Mouse (Mus musculus) adipocyte (in vitro differentiated cells): ENCODE data around the gene Hip1r.

Experiments used
- DNase-seq: peaks from one replicate; pipeline ENCODE4 v3.0.0-alpha.2; 2016; ENCODE audit warnings: low spot score

Gene Hip1r

DNA sequence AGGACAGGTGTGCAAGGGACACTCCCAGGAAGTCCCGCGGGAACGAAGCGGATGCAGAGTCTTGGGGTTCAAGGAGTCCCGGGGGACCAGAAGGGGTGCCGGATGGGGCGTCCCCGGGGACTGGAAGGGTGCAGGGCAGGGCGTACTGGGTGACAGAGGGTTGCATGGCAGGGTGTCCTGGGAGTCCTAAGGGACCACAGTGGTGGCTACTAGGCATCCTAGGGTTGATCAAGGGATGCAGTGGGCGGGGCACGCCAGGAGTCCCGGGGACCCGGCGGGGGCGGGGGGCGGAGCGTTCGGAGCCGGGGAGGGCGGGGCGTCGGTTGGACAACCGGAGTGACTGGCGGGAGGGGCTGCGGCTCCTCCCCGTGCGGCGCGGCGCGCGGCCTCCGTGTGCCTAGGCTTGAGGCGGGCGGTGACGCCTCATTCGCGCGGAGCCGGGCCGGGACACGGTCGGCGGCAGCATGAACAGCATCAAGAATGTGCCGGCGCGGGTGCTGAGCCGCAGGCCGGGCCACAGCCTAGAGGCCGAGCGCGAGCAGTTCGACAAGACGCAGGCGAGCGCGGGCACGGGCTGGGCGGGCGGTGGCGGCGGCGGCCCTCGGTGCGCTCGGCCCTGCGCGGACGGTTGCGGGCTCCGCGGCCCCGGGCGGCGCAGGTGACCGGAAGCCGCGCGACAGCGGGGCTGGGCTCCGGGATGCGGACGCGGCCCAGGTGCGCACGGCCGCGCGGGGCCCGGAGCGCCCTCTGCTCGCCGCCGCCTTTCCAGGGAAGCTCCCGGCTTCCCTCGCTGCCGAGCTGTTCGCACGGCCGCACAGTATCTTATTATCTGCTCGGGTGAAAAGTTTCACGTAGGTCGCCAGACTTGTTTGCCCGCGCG lies at the start of gene Hip1r:
TSS of gene Hip1r (plus strand) at position 330 of the 880 bp plus-strand sequence.
- DNase-seq: peak; percentile 64

DNA sequence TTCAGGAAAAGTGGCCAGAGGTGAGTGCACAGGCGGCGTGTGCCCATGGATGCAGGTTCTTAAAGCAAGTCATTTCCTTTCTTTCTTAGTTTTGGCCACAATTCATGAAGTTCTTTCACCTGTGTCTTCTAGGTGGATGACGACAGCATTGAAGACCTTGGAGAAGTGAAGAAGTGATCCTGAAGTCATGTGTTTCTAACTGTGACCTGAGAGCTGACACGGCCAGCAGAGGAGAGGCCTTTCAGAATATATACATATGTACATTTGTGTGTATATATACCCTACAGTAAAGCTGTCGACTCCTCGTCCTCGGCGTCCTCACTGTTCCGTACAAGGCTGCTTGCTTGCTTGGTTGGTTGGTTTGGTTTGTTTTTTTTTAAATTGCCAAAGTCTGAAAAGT lies 46.3 kb upstream of the Hip1r start, which contains the start of gene Gm43518:
TSS of gene Gm43518 (plus strand) at position 301 of the 400 bp plus-strand sequence.
- no peak for DNase-seq

DNA sequence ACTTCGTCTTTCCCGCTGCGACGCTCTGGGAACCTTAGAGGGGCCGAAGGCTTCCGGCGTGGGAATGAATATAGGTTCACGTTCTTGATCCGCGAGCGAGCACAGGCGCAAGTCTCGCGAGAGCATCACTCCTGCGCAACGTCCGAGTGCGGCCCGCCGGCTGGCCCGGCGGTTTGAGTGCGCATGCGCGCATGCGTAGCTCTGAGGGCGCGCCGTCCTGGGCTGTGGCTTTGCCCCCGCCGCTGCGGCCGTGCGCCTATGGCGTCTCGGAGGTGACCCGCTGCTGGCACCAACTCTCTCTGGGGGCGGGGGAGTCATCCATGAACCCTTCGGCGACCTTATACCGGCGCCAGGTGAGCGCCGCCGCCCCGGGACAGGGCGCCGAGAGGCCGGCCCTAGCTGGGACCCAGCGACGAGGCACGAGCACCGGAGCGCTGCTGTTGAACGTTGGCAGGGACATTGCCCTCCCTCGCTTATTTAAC lies 42.9 kb upstream of the Hip1r start, which contains the start of gene Ccdc62:
TSS of gene Ccdc62 (plus strand) at position 172 of the 482 bp plus-strand sequence.
- peak; percentile 90 for DNase-seq

DNA sequence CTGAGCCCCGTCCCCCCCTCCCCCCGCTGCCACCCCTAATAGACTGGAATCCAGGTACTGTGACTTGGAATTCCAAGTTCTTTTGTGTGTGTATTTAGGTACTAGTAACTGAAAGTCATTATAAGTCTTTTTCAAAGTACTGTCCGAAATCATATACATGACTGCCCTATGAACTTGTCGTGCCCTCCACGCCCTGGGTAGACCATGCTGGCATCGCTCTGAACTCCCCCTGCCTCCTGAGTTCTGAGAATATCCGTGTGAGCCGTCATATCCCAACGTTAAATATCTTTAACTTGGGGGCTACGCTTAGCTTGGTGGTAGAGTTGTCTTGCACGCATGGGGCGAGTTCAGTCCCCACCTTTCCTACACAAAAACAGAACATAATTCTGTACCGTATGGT lies 42.3 kb upstream of the Hip1r start:
- DNase-seq: no peak

- no peak for DNase-seq
Measured at GRCm38 (mm10) chr5:123932927-123933326, 40.5 kb upstream of the Hip1r start.

DNA sequence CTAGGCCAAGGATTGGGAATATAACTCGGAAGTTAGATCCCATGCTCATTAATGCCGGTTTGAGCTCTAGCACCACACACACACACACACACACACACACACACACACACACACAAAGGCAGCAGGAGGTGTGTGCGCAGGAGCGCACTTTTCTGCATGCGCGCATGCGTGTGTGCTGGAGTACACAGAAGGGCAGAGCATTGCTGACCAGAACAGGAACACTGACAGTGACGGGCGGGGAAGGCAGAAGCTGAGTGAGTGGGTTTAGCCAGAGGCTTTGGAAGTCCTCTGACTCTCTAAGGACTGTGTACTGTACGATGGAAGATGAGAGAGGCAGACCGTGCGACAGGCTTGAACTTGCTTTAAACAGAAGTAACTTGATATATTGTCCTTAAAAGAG lies 39.9 kb upstream of the Hip1r start:
- no peak for DNase-seq

DNA sequence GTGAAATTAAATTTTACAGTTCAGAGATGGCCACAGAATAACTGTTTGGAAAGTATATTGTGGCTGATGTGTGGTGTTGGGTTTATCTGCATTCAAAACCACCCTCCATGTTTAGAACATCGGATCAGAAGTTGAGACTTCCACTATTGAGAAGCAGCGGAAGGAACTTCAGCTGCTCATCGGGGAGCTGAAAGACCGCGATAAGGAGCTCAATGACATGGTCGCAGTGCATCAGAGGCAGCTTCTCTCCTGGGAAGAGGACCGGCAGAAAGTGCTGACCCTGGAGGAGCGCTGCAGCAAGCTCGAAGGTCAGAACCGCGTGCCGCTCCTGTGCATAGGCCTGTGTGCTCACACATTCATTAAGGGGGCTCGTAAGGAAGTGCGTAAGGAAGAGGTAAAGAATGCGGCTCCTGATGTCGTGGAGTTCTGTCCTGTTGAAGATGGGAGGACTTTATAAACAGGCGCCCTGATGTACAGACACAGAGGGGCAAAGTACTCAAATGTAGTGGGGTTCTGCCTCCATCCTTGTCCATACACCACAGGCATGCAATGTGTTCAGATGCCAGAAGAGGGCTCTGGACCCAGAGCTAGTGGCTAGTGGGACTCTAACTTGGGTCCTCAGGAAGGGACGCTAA lies 39.4 kb upstream of the Hip1r start:
- no peak for DNase-seq

DNA sequence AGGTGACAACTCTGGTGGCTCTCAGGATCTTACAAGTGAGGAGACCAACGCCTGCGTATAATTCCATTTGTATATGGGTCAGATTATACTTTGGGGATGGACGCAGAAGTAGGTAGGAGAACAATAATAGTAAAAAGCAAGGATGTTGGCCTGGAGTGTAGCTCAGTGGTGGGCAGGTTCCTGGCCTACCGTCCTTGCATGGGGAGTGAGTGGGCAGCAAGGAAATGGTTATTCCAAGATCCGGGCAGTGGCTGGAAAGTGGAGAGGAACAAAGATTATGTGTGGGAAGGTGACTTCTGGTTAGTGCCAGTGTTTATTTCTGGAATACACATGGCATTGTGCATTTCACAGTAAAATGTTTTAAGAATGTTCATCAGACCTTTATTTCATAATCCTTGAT lies 37.5 kb upstream of the Hip1r start:
- DNase-seq: no peak

DNA sequence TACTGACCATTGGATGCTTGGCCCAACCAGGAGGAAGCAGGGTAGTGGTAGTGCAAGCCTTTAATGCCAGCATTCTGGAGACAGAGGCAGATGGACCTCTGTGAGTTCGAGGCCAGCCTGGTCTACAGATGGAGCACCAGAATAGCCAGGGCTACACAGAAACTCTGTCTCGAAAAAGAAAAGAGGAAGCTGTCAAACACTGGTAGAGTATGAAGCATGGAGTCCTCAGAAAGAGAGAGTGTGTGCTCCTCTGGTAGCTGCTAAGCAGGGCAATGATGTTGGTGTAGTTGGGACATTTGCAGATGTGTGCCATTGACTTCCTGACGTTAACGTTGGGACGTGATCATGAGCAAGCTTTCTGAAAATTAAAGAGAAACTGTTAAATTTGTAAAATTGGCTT lies 34.9 kb upstream of the Hip1r start:
- no peak for DNase-seq

DNA sequence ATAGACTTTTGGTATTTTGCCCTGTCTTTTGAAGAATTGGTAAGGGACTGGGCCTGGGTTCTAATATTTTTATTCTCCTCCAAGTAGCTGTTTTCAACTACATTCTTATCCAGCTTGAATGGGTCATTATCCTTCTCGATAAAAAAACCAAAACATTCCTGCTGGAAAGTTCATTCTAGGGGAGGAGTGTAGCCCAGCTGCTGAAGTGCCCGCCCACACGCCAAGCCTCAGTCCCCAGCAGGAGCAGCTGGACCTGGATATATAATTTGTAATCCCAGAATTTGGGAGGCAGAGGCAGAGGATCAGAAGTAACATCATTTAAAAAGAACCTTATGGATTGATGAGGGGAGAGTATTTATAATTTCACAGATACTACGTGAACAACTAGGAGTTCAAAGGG lies 26.9 kb upstream of the Hip1r start:
- no peak for DNase-seq

DNA sequence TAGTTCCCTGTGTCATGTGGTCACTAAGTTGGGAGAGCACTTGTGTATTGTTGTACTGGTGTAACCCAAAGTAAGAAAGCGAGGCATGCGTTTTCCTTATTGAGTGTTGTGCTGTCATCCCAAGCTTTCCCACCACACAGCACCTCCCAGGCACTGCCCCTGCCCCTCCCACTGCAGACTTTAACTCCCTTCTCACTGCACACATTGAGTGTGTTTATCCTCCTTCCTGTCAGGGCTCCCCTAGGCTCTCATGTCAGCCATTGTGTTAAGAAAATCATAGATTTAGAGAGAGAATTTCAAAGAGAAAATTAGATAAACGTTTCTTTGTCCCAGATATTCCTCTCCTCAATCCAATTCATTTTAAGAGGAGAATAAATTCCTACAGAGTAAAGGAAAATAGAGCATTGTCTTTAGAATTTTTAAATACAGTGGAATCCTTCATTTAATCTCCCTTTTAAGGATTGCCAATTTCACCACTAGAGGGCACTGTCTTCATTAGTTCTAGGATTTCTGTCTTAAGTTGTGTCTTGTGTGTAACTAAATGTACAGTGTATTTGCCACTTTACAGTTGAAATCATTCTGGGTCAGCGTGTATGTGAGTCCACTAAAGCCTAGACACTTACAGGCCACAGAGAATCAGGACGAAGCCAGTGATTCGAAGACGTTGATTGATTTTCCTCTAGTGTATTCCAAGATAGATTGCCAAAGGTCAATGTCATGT lies 26.2 kb upstream of the Hip1r start:
- peak; percentile 85 for DNase-seq

DNA sequence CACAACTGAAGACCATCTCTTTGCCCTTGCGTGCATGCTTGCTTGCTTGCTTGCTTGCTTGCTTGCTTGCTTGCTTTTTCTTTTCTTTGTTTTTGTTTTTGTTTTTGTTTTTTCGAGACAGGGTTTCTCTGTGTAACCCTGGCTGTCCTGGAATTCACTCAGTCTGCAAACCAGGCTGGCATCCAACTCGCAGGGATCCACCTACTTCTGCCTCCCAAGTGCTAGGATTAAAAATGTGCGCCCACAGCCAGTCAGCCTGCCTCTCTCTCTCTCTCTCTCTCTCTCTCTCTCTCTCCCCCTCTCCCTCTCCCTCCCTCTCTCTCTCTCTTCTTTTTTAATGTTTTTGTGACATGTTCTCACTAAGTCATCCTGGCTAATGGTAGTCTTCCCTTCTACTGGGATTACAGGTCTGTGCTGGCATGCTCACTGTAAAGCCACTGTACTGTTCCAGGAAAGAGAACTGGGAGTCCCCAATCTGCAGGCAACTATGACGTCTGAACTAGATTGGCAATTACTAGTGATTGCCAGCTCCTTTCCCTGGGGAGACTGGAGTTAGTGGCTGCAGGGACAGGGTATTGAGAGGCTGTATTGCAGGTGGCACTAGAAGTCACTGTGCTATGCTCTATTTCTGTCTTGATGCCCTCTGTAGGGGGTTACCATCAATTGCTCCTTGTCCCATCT lies 20.9 kb upstream of the Hip1r start:
- peak; percentile 53 for DNase-seq

- DNase-seq: no peak
Measured at GRCm38 (mm10) chr5:123957213-123957612, 16.2 kb upstream of the Hip1r start.

DNA sequence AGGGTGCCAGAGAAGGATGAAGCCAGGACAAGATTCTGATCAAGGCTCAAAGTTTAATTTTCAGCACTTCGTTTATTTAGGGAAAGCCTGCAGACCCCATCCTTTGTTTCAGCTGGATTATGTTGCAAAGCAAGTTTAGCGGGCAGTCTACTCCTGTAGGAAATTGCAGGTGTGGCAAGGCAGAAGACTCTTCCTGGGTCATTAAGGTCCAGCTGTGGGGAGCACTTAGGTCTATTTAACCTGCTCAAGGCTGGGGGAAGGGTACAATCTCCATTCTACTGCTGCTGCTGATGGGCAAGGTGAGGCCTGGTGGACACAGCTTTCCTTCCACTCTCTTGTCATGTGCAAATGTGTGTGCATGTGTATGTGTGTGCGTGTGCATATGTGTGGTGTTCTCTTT lies 14.4 kb upstream of the Hip1r start:
- DNase-seq: no peak

DNA sequence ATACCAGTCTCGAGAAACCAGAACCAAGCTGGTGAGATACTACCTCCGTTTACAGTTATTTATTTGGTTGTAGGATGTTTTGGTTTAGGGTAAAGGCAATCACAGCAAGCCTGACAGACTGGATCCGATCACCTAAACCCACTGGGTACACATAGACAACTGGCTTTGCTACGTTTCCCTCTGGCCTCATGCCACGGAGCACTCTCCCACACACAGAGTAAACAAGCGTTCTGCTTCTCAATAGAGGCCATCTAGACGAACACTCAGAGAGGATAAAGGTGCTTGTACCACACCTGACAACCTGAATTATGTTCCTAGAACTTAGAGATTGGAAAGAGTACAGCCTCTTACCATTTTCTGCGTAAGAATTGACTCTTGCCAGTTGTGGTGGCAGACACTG lies 13.3 kb upstream of the Hip1r start:
- no peak for DNase-seq

DNA sequence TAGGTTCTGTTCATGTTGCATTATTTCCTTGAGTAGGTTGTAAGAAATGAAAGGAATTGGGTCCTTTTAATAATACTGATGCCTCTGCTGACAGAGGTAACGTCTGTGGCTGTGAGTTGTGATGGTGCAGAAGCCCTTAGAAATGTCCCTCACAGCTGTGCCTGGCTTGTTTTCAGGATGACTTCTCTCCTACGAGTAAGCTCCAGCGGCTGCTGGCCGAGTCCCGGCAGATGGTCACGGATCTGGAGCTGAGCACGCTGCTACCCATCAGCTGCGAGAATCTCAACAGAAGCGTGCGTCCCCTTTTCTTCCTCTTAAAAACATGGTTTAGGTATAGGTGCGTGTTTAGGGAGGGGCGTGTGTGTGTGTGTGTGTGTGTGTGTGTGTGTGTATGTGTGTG lies 12.4 kb upstream of the Hip1r start:
- DNase-seq: no peak

GRCm38 (mm10) chr5:123964208-123964607 lies 9.2 kb upstream of the Hip1r start:
- no peak for DNase-seq

DNA sequence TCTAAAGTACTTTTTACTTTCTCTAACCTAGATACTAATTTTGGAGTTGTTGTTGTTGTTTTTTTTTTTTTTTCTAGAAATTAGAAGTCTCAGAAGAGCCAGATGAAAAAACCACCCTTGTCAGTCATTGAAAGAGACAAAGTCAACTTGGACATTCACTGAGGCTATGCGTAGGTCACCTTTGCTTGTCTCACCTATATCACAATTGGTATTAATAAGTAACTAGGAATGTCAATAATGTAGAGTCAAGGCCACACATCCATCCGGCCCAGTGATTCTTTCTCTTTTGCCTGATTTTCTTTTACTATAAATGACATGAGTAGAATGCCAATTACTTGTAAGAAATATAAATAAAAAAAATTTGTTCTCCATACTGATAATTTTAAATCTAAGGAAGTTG lies 6.7 kb upstream of the Hip1r start:
- no peak for DNase-seq

DNA sequence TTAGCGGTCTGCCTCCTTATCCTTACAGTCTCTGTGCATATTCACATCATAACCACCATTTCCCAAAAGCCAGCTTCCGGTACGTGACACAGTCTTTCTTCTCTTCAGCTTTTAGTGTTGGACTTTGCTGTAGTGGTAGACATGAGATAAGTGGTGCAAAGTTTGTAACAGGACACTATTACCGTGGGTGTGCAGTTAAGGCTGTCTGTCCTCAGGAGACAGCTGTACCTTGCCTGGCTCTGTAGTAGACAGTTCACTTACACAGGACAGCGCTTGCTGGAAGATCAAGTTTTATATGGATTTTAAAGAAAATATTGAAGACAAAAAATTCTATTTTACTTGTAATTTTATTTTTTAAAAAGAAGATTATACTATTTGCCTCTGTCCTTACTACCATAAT lies 5.0 kb upstream of the Hip1r start:
- DNase-seq: no peak

DNA sequence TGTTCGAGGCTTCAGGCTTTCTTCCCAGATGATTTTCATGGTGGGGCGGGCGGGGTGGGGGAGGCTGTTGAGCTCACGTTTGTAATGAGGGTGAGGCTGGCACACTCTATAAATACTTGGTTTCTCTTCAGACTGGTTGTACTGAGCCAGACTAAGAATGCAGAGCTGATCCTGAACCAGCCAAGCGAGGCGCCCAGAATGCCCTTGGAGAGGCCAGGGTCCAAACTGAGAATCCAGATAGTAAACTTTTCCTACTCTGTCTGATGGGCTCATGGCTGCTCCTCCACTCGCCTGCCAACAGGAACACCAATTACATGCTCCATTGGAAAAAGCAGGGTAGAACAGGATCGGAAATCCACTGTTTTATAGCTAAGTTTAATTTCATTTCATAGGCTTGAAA lies 4.2 kb upstream of the Hip1r start:
- DNase-seq: no peak

DNA sequence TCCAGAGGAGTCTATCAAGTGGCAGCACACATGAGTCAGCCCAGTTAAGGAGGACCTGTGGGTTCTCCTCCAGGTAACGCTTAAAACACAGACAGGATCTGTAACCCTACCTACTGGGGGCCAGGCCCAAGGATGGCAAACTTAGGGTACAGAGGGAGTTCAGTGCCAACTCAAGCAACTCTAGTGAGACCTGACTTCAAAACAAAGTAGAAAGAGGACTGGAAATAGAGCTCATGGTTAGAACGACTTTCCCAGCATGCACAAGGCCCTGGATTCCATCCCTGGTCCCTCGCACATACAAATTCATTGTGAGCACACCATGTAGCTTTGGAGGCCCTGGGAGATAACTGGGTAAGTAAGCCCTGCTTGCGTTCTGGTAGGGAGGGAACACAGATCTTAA lies 2.9 kb upstream of the Hip1r start:
- DNase-seq: no peak

GRCm38 (mm10) chr5:123972453-123972852 lies 975 bp upstream of the Hip1r start:
- DNase-seq: no peak
